Mouse (Mus musculus): ENCODE data around the gene Nod2.

DNA sequence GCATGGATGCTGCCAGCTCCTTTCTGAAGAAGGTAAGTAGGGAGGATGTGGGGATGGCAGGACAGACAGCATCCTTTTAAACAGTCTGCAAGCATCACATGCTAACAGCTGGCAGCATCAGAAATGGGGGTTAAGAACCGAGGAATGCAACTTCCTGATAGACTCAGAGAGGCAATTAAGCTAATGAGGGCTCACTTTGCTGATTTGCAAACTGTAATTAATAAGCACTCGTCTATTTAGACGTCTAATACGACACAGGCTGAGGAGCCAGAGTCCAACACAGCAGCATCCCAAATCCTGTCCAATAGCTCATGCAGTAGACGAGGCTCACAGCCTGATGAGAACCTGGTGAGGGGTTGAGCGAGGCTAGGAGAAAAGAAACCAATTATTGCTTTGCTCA is 36.8 kb upstream of the Nod2 start:
- TF ChIP-seq FLI1 (IDR thresholded peaks at IDR 0.05; ENCODE audit: low read length) (no peak), GATA1 (IDR thresholded peaks at IDR 0.05; ENCODE audit: borderline replicate concordance, low read length) (no peak)
